15 mouse cellular contexts compared by ENCODE assay signal in the genomic region with DNA sequence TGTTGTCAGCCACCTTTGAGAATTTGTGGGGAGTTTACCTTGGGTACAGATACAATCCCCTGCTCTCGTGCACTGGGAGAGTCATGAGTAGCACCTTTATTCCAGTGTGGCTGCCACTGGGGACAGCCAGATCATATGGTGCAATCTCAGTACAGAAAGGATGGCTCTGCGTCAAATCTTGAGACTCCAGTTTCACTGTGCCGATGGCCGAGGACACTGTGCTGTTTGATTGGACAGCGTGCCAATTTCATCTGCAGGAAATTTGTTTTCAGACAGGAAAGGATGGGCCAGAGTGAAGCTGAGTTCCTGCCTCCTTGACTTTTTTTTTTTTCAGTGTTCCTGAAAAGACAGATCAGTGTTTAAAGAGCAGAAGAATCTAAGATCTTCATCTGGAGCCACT. TPM values are rescaled to one million over a fixed set of nuclear protein-coding genes. Genes with fewer than 3 reads are reported as not detected.
DNase-seq lines count a peak whose midpoint lies in the region; ATAC-seq lines count a peak whose summit lies in the region.
"Had no signal": no experiment of that assay in that cellular context is flagged by ENCODE, and none has a peak within 500 bp of the region (broad histone marks: within the 10 kb centered on the region; RNA-seq: fewer than 3 reads in every experiment).

No protein-coding gene starts in this region.

- H3K9me3 ChIP-seq in liver, embryonic 12.5 days (replicated peaks) = no peaks in the 10 kb centered on the region
- H3K9me3 ChIP-seq: embryonic facial prominence, embryonic 10.5 days; G1E; midbrain, embryonic 13.5 days had no signal

- WGBS in liver, embryonic 12.5 days (ENCODE audit: insufficient replicate concordance) = 86% methylated on average over 5 of the region's 5 CpGs

- ATAC-seq in liver, embryonic 12.5 days = no peak
- ATAC-seq: CD4-positive, CD25-positive, alpha-beta regulatory T cell, adult 4 months; forebrain, embryonic 14.5 days; midbrain, embryonic 13.5 days had no signal

- H3K9ac ChIP-seq in liver, embryonic 12.5 days = peak overlapping the region; percentile 35; the same call in 1 of the 2 replicates
- H3K9ac ChIP-seq: midbrain, embryonic 13.5 days had no signal

- no peak overlapping the region for H3K4me2 ChIP-seq in liver, embryonic 12.5 days
- H3K4me2 ChIP-seq: midbrain, embryonic 13.5 days had no signal

- H3K27ac ChIP-seq in liver, embryonic 12.5 days = no peak overlapping the region
- H3K27ac ChIP-seq: embryonic facial prominence, embryonic 10.5 days; midbrain, embryonic 13.5 days; stomach, postnatal 0 days had no signal

- peaks cover 40% of the 10 kb centered on the region for H3K4me1 ChIP-seq in liver, embryonic 12.5 days
- H3K4me1 ChIP-seq: midbrain, embryonic 13.5 days had no signal

- H3K27me3 ChIP-seq in liver, embryonic 12.5 days (replicated peaks) = no peaks in the 10 kb centered on the region
- H3K27me3 ChIP-seq: midbrain, embryonic 13.5 days had no signal

- intact Hi-C loops in heart, postnatal 10 days (cut with DNase I) = no loop called here

- DNase-seq in adrenal gland, adult (ENCODE audit: inconsistent age in 2 of 2, low spot score in 1 of 2) = peak; percentile 44 to 63
- no peak for DNase-seq in adrenal gland, postnatal 25 days
- DNase-seq in heart, adult 11 months = peak; percentile 90
- DNase-seq in heart, postnatal 10 days = no peak
- DNase-seq in liver = no peak
- DNase-seq in lung, postnatal 36 days = peak; percentile 80
- no peak for DNase-seq in urinary bladder, postnatal 14 days (ENCODE audit: low spot score)
- DNase-seq: thymus, postnatal 4 days had no signal

- peaks cover 93% of the 10 kb centered on the region for H3K36me3 ChIP-seq in liver, embryonic 12.5 days

- no peak overlapping the region for H3K4me3 ChIP-seq in liver, embryonic 12.5 days
- H3K4me3 ChIP-seq: embryonic facial prominence, embryonic 10.5 days; midbrain, embryonic 13.5 days had no signal

RNA-seq across cellular contexts. Expression of gene Agpat4, which starts 12.7 kb away (rescaled TPM):
- total RNA-seq in adrenal gland, postnatal 25 days (2021) = 29.8 and 34.1 TPM in 2 replicates
- total RNA-seq in heart, postnatal 10 days (2021) = 10 to 100 TPM in 1 of 2 experiments, 1 to 10 TPM in 1; 8.4 to 10.2 TPM
- polyA plus RNA-seq in liver, embryonic 12.5 days (2016; fragmentation: Nextera tagmentation; extraction: Ambion mirVana) = 31.6 and 35.2 TPM in 2 replicates

Comparison
In these comparisons a context has a peak if more than half of its experiments do, and no peak if none do; other contexts are left out.
1. DNase-seq: peak in adrenal gland, adult (2 of 2), heart, adult 11 months (single experiment) and lung, postnatal 36 days (single experiment); none in adrenal gland, postnatal 25 days (single experiment), heart, postnatal 10 days (0 of 2), liver (single experiment) and urinary bladder, postnatal 14 days (single experiment).